Mouse (Mus musculus) thymus, postnatal 36 days (tissue): ENCODE measurements around the gene Lrrc3c.
"Not testable (repeated sequence)": the region's sequence is repeated elsewhere in the genome, so short reads cannot be mapped to it uniquely, and the experiment has no call there.

Experiments used
- DNase-seq, 2 experiments: peaks; one replicate each; pipeline ENCODE4 v3.0.0; 2022; ENCODE audit warnings: mixed read lengths in 2 of 2

Lrrc3c gene

DNA sequence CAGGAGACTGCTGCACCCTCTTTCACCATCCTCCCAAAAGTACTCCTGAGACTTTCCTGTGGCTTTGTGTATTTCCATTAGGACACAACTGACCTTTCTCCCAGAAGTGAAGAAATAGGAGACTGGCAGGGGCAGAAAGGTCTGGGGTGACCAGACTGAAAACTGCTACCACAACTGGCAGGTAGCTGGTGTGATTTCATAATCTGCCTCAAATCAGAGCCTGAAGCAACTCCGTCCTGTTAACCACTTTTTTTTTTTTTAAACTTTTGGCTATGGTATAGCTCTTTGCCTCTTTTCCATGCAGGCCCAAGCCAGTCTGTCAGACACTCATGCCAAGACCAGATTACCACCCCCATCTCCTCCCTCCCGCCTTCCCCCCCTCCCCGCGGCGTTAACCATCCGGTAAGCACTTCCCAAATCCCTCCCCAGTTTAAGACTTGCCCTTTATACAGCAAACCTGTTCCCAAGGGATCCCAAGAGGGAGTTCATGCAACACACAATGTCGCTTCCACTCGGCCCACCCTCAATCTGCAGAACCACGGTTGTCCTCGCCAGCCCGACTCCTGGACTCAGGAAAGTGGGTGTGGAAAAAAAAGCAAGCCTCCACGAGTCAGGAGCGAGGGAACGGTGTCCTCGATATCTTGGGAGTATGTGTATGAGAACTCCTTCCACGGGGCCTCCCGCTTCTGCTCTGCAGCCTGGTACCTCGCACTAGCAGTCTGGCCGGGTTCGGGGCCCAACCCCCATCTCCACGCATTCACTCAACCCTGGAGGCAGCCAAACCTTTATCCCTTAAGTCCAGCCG is 11.8 kb upstream of the Lrrc3c start:
- DNase-seq, result no peak

DNA sequence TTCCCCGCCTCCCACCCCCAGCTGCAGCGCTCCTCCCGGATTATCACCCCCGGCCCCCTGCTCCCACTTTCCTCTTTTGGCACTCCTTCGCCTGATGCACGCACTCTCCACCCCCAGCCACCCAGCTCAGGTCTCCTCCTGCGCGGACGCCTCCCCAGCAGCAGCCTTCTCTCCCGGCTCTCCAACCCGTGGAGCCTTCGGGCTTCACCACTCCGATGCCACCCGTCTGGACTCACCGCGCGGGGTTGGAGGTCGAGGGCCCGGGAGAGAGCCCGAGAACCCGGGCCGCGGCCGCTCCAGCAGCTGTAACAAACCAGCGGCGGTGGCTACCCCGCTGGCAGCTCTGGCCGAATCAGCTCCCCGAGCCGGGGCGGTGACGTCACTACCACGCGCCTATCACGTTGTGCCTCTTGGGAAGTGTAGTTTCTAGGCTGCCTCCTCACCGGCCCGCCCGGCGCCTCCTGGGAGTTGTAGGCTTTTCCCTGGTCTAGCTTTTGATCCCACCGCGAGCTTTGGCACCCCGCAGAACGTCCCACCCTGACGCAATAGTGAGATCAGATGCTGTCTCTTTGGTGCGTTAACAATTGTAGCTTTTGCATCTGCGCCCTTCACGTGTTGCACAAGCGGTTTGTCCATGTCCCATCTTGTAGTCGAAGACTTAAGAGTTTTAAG is 11.1 kb upstream of the Lrrc3c start, which contains the start of gene Ormdl3:
Ormdl3 (minus strand) TSS at position 477 of the 672 bp plus-strand sequence.
- DNase-seq, result peak; percentile 97 to 98

- peak; percentile 39 to 47 for DNase-seq
These were observed 10.2 kb upstream of the Lrrc3c start for GRCm38 (mm10) chr11:98587684-98588546.

DNA sequence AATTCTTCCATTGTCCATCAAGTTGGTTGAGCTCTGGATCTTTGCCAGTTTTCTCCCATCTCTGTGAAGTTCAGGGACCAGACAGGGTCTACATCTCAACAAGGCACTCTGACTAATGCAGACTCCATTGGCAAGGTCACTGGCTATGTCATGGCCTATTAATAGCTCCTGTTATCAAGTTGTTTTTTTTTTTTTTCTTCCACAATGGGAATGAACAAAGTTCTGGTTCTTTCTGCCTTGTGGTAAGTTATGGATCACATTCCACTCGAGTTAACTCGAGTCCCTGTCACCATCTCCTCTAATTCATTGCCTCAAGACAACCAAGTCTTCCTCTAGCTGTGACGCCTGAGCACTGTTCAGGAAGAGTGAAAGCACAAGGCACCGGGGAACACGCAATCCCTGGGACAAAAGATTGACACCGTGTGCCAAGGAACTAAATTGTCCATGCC is 9.2 kb upstream of the Lrrc3c start:
- DNase-seq, result no peak

DNA sequence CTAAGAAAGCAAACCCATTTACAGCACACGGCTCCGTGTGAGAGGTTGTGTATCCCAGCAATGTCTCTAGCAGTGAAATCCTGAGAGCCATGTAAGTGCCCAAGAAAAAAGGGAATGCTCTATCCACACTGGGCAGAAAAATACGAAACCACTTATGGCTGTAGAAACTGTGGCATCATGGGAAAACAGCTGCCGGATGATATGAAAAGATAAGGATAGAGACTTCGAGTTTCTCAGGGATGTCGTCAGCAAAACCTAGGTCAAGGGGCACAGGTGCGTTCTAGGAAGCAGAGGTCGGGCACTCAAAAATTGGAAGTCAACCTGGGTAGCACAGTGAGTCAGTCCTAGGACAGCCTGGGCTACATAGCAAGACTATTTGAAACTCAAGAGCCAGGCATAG is 8.8 kb upstream of the Lrrc3c start:
- no peak for DNase-seq

DNA sequence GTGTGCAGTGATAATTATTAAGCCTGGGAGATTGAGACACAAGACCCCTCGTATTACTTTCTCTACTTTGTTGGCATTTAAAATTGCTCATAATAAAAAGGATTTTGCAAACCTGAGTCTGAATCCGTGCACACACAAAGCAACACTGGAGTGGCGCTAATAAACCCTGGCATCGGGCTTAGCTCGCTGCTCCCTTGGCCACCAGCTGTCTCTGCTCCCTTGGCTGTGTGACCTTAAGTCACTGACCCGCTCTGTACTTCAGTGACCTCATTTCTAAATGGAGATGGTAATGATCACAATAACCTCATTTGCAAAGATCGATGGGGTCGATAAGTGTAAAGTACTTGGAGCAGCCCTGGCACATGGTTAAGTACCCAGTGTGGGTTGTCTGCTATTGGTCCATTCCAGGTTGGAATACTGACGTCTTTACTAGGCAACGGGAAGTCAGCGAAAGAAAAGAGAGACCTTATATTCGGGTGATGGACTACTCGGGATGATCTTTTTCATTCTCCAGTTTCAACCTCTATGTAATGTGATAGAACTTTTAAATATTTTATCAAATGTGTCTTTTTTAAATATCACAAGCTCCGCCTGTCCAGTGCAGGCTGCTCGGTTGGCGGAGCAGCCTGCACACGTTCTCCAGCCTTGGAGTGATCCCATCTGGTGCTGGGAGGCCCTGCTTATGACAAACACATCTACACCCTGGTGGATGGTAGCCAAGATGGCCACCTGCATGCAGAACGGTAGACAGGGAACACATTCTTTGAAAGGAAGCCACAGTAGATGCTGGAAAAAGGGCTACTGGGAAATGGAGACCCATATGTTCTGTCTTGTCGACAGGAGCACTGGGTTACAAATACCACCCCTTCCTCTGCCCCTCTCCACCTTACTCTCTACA is 7.3 kb upstream of the Lrrc3c start:
- DNase-seq, result no peak

DNA sequence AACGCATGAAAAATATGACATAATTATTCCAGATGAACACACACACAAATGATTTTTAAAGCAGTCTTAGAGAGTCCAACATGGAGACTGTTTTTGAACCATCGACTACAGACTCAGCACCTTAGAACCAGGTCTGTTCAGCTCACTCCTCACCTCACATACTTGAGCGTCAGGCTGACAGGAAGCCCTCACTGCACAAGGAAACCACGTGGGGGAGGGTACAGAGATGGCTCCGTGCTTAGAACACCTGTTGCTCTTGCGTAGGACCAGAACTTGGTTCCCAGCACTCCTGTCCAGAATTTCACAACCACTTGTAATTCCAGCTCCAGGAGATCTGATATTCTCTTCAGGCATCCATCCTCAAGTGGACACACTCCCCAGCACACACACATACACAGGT is 3.1 kb upstream of the Lrrc3c start:
- DNase-seq, result peak; percentile 14 to 36

DNA sequence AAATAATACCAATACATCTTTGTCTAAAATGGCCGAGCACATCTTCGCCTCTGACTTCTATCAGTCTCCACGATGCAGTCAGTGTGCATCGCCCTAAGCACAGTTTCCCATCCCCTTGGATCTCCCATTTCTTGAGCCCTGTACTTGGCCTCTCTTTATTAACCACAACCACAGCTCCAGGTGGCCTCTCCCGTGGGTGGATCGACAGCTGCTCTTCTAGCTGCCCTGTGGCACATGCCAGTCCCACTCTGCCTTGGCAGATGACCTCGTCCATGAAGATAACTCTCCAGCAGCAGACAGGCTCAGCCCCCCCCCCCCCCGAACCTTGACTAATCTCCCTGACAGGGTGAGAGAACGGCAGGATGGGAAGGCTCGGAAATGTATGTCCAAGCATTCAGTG is 2.6 kb upstream of the Lrrc3c start:
- no peak for DNase-seq

- no peak for DNase-seq
These were observed 2.1 kb upstream of the Lrrc3c start for GRCm38 (mm10) chr11:98595955-98596354.

DNA sequence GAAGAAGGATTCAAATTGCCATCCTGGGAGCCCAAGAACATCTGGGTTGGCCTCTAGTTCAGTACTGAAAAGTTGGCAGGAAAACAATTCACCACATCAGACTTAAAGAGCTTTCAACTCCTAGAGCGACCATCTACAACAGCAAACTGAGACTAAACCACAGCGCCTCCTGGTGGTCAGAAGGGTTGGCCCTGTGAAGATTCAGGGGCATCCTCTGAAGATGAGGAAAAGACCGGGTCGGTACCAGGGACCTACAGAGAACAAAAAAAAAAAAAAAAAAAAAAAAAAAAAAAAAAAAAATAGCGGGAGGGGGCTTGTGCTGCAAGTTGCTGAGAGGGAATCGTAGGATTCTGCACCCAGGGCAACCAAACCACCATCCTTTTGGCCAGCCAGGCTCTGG is 728 bp upstream of the Lrrc3c start:
- DNase-seq, result peak; percentile 75 to 81

DNA sequence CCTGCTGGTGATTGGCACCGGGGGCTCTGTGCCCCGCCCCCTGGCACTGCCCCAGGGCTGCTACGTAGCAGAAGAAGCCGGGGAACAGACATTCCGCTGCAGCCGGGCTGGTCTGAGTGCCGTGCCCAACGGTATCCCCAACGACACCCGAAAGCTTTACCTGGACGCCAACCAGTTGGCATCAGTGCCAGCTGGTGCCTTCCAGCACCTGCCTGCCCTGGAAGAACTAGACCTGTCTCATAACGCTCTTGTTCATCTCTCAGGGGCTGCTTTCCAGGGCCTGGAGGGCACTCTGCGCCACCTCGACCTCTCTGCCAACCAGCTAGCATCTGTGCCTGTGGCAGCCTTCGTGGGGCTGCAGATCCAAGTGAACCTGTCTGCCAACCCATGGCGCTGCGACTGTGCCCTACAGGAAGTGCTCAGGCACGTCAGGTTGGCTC is 780 bp downstream of the Lrrc3c start:
- no peak for DNase-seq

- DNase-seq, result no peak
These were observed 1.2 kb downstream of the Lrrc3c start for GRCm38 (mm10) chr11:98599291-98599690.

DNA sequence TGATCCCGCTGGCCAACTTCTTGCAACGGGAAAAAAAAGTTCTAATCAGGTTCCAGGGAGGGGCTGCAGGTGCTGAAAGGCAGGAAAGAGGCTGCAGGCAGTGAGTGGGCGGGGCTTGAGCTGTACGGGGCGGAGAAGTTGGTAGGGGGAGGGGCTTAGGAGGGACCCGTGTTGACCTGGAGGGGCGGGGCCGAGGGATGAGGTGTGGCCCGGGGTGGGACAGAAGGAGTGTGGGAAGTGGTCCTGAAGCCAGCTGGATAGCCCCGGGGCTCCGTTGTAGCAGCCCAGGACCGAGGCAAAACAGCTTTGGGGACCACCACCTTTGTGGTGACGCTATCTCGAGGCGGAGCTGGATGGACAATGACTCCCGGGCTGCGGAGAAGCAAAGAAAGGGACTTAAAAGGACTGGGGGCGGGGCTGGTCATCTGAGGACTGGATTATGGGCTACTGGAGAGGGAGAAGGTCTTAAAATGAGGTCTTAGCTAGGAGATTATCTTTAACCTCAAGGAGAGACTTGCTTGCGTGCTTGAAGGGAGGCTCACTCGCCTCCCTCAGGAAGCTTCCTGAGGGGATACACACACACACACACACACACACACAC is 4.1 kb downstream of the Lrrc3c start:
- peak; percentile 47 to 58 for DNase-seq

DNA sequence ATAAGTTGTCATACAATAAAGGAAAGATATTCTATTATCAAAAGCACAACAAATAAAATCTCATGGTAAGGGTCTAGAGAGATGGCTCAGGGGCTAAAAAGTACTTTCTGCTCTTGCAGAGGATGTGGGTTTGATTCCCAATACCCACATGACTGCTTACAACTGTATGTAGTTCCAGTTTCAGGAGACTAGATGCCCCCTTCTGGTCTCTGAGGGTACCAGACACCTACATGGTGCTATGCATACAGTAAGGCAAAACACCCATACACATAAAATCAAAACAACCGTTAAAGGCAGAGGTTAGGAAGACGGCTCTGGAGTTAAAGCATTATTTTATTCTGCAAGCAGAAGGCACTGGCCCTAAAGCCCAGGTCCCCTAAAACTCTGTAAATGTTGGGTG is 5.9 kb downstream of the Lrrc3c start:
- DNase-seq, result no peak

DNA sequence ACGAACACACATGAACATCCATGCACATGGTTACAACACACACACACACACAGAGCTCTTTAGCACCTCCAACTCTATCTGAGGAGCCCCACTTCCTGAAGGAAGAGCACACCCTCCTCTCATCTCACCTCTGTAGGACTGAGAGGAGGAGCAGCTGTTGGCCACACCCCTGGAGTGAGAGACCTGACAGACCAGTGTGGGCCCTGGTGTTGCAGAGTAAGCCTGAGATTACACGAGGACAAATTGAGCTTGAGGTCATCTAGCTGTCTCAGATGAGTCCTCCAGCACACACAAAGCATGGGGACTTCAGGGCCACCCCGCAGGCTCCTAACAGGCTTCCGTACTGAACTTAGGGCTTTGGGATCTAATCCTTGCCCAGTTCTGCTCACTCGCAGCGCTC is 6.8 kb downstream of the Lrrc3c start:
- not testable (repeated sequence) for DNase-seq

DNA sequence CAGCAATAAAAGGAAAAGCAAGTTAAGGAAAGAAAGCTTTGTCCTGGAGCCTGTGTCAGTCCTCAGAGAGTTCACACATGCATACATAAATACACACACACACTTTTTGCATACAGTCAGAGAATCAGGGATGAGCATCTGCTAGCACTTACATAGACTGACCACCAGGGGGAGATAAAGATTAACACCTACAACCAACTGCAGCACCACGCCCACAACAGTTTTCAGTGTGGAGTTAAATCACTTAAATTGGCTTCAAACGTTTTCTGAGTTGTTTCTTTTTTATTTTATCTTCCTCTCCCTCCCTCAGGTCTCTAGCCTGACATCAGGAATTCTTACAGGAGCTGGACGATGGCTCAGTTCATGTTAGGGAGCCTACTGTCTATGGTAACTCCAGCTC is 8.7 kb downstream of the Lrrc3c start:
- no peak for DNase-seq

- no peak for DNase-seq
These were observed 22.7 kb downstream of the Lrrc3c start for GRCm38 (mm10) chr11:98620791-98621190.

DNA sequence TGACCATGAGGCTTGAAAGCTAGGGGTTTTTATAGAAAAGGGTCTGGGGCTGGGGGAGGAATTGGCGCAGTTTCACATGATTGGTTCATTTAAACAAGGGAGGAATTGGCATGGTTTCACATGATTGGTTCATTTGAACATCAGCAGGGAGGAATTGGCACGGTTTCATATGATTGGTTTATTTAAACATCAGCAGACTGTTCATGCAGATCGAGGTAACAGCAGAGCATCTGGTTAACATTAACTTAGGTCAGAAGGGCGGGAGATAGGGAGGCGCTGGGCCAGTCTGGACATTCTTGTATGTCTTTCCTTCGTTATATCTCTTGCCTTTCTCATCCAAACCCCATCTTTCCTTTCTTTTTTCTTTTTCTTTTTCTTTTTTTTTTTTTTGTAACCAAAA is 25.9 kb downstream of the Lrrc3c start:
- DNase-seq, result not testable (repeated sequence)

- not testable (repeated sequence) for DNase-seq
These were observed 26.3 kb downstream of the Lrrc3c start for GRCm38 (mm10) chr11:98624381-98624780.

DNA sequence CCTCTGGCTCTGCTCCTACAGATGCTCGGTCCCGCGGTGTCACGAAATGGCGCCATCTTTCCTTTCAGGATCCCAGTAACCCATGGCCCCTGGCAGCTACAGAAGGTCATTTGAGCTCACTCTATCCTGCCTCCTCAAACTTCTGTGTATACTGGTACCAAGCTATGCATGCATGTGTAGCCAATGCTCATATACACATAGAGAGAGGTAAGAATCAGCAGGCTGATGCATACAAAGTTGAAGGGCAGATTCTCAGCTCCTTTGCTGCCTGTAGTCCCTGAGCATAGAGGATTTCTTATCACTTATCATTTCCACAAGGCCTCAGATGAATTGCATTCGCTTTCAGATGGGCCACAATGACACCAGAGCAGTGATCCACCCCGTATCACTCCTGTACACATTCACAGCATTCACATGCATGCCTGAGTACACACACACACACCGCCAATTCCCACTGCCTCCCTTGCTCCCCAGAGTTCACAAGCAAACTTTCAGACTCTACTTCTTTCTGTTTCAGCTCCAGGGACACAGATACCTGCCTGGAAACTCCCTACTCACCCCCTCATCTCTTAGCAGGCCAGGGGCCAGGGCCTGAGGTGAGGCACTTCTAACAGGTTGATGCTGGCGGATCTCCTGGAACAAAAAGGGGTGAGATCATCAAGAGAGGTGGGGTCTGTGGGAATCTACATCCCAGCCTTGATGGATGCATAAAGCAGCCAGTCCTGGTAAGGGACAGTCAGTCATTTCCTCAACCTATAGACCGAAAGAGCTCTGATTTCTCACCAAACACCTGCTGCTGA is 27.7 kb downstream of the Lrrc3c start, which contains the start of the genes Gm12355 and Gsdma3:
Gm12355 (minus strand) TSS at position 51 of the 800 bp plus-strand sequence.
Gsdma3 (plus strand) TSS at position 750 of the 800 bp plus-strand sequence.
- DNase-seq, result no peak

- DNase-seq, result no peak
These were observed 30.6 kb downstream of the Lrrc3c start for GRCm38 (mm10) chr11:98628706-98629105.
